In the genomic region with DNA sequence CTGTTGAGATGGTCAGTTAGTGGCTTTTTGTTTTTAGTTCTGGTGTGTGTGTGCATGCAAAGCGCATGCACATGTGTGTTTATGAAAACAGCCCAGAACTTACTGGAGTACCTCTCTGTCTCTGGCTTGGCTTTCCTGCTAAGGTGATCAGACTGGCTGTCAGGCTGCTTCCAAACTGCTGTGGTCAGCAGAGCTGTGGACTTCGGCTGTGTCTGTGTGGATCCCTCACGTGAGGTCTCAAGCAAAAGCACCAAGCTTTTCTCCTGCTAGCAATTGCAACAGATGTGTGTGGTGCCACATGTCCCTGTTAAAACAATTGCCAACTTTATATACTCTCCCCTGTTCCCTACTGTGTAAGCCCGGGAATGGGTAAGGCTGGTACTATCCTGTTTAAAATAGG, we compare ENCODE assay signal across 17 mouse cellular contexts.
A peak's percentile ranks its signal among the peaks of the same experiment; 100 is the strongest.
DNase-seq lines count a peak whose midpoint lies in the region; ATAC-seq and TF ChIP-seq lines count a peak whose summit lies in the region.
"Had no signal": no experiment of that assay in that cellular context is flagged by ENCODE, and none has a peak within 500 bp of the region (broad histone marks: within the 10 kb centered on the region; RNA-seq: fewer than 3 reads in every experiment).

No protein-coding gene starts in this region.

- no peaks in the 10 kb centered on the region for H3K9me3 ChIP-seq in lung, embryonic 14.5 days (ENCODE audit: low read depth, low read length)
- H3K9me3 ChIP-seq in intestine, embryonic 16.5 days (ENCODE audit: control insufficient read depth, low read length), result no peaks in the 10 kb centered on the region
- H3K9me3 ChIP-seq: hindbrain, embryonic 13.5 days; midbrain, embryonic 12.5 days; neural tube, embryonic 13.5 days had no signal

- H3K4me3 ChIP-seq in lung, embryonic 14.5 days (ENCODE audit: low read depth, low read length), result no peak overlapping the region
- H3K4me3 ChIP-seq in intestine, embryonic 16.5 days (ENCODE audit: low read length), result no peak overlapping the region
- H3K4me3 ChIP-seq: hindbrain, embryonic 13.5 days; midbrain, embryonic 12.5 days; neural tube, embryonic 13.5 days had no signal

- WGBS in lung, embryonic 14.5 days, result 57% methylated on average over 4 of the region's 4 CpGs
- 65% methylated on average over 4 of the region's 4 CpGs for WGBS in intestine, embryonic 16.5 days

- no peak overlapping the region for H3K4me2 ChIP-seq in lung, embryonic 14.5 days
- H3K4me2 ChIP-seq in intestine, embryonic 16.5 days (ENCODE audit: low read depth, low read length), result no peak overlapping the region
- H3K4me2 ChIP-seq: hindbrain, embryonic 13.5 days; midbrain, embryonic 12.5 days; neural tube, embryonic 13.5 days had no signal

- ATAC-seq in lung, embryonic 14.5 days (ENCODE audit: insufficient read depth), result no peak
- no peak for ATAC-seq in intestine, embryonic 16.5 days
- ATAC-seq: CD4-positive, CD25-positive, alpha-beta regulatory T cell, adult 4 months; forebrain, postnatal 0 days had no signal

- H3K4me1 ChIP-seq in lung, embryonic 14.5 days (ENCODE audit: insufficient read depth), result peaks cover 59% of the 10 kb centered on the region
- peaks cover 40% of the 10 kb centered on the region for H3K4me1 ChIP-seq in intestine, embryonic 16.5 days (ENCODE audit: control insufficient read depth, insufficient read depth, low read length)

- no peak for TF ChIP-seq CTCF in lung, embryonic 14.5 days (IDR thresholded peaks at IDR 0.05; ENCODE audit: low read depth)

- no peaks in the 10 kb centered on the region for H3K27me3 ChIP-seq in lung, embryonic 14.5 days (ENCODE audit: insufficient read depth, low read length)
- no peaks in the 10 kb centered on the region for H3K27me3 ChIP-seq in intestine, embryonic 16.5 days (replicated peaks; ENCODE audit: control insufficient read depth, insufficient read depth, low read length)
- H3K27me3 ChIP-seq: hindbrain, embryonic 13.5 days had no signal

- peak overlapping the region; percentile 72 for H3K27ac ChIP-seq in lung, embryonic 14.5 days (ENCODE audit: low read depth)
- peak overlapping the region; percentile 54 for H3K27ac ChIP-seq in intestine, embryonic 16.5 days (ENCODE audit: low read length)
- H3K27ac ChIP-seq: hindbrain, embryonic 13.5 days; midbrain, embryonic 12.5 days had no signal

- H3K36me3 ChIP-seq in lung, embryonic 14.5 days (ENCODE audit: insufficient read depth), result peaks cover 11% of the 10 kb centered on the region
- H3K36me3 ChIP-seq in intestine, embryonic 16.5 days (ENCODE audit: control insufficient read depth, insufficient read depth, low read length), result no peaks in the 10 kb centered on the region
- H3K36me3 ChIP-seq: hindbrain, embryonic 13.5 days; midbrain, embryonic 12.5 days; neural tube, embryonic 13.5 days had no signal

- no peak for DNase-seq in lung, embryonic 14.5 days
- no peak for DNase-seq in lung, adult 18-20 months
- DNase-seq in kidney, postnatal 25 days, result peak; percentile 66 to 83
- no peak for DNase-seq in cerebellum, adult 11-12 months
- no peak for DNase-seq in retina, embryonic 14.5 days (ENCODE audit: low spot score)
- DNase-seq in spleen, adult 12 weeks (ENCODE audit: low spot score), result no peak
- DNase-seq: adrenal gland, postnatal 10 days; embryo, embryonic 11 days; forebrain, postnatal 0 days; lung, postnatal 14 days; right cerebral cortex, adult 18-20 months; thymus, postnatal 36 days had no signal

- H3K9ac ChIP-seq in lung, embryonic 14.5 days, result no peak overlapping the region
- no peak overlapping the region for H3K9ac ChIP-seq in intestine, embryonic 16.5 days (ENCODE audit: low read depth, low read length)
- H3K9ac ChIP-seq: forebrain, postnatal 0 days; hindbrain, embryonic 13.5 days; midbrain, embryonic 12.5 days; neural tube, embryonic 13.5 days had no signal

Comparison
In these comparisons a context has a peak if more than half of its experiments do, and no peak if none do; other contexts are left out.
1. DNase-seq: peak in kidney, postnatal 25 days (2 of 2); none in lung, embryonic 14.5 days (single experiment), lung, adult 18-20 months (0 of 2), cerebellum, adult 11-12 months (single experiment), retina, embryonic 14.5 days (single experiment) and spleen, adult 12 weeks (single experiment).